In genomic region chr3:95893606-95894316, GRCm38 (mm10) we compare ENCODE assay signal across 8 mouse cellular contexts. TPM values are rescaled to one million over a fixed set of nuclear protein-coding genes. Genes with fewer than 3 reads are reported as not detected.
DNase-seq lines count a peak whose midpoint lies in the region; ATAC-seq lines count a peak whose summit lies in the region.
"Not testable (repeated sequence)": the region's sequence is repeated elsewhere in the genome, so short reads cannot be mapped to it uniquely, and the experiment has no call there.

Gene Aph1a (plus strand): TSS chr3:95893969.

- H3K27me3 ChIP-seq in hindbrain, embryonic 10.5 days (ENCODE audit: insufficient read depth, poor library complexity, severe bottlenecking) = not testable (repeated sequence)

- peaks cover 22% of the 10 kb centered on the region for H3K36me3 ChIP-seq in hindbrain, embryonic 10.5 days

- H3K9me3 ChIP-seq in hindbrain, embryonic 10.5 days = not testable (repeated sequence)

- H3K27ac ChIP-seq in hindbrain, embryonic 10.5 days = peak within 1 kb of the TSS; percentile 88

- WGBS in hindbrain, embryonic 10.5 days = under 1% methylated on average over 30 of the region's 43 CpGs

- H3K4me3 ChIP-seq in hindbrain, embryonic 10.5 days = peak within 1 kb of the TSS; percentile 77

- peak; percentile 98 for ATAC-seq in frontal cortex, adult (ENCODE audit: low TSS enrichment)

- peak; percentile 100 for DNase-seq in MEL-GATA-1-ER (ENCODE audit: extremely low read depth, low read depth)
- peak; percentile 96 for DNase-seq in cerebellum, adult 8-10 months
- DNase-seq in hindbrain, embryonic 10.5 days (ENCODE audit: low spot score) = peak; percentile 97
- peak; percentile 91 to 94 for DNase-seq in layer of hippocampus, postnatal 10 days (ENCODE audit: low spot score in 2 of 2)
- DNase-seq in lung, postnatal 10 days = peak; percentile 99
- peak; percentile 94 for DNase-seq in ovary, postnatal 36 days (ENCODE audit: low spot score)
- DNase-seq in thymus, postnatal 25 days = peak; percentile 95

- peaks cover 44% of the 10 kb centered on the region for H3K4me1 ChIP-seq in hindbrain, embryonic 10.5 days (replicated peaks)

RNA-seq across cellular contexts. Expression of gene Aph1a, which starts in this region (rescaled TPM):
- 33.9 and 35.8 TPM in 2 replicates for polyA plus RNA-seq in hindbrain, embryonic 10.5 days (2016; fragmentation: Nextera tagmentation; extraction: Ambion mirVana)
- 100 to 1,000 TPM in 1 of 2 experiments, 10 to 100 TPM in 1; 97.7 to 102 TPM for total RNA-seq in layer of hippocampus, postnatal 10 days (2021)

Comparison
In these comparisons a context has a peak if more than half of its experiments do, and no peak if none do; other contexts are left out.
1. Peak in every context shown above with its lines: DNase-seq, ATAC-seq, H3K4me3 ChIP-seq and H3K27ac ChIP-seq.